Mouse (Mus musculus): ENCODE results near the gene Mark2.

GRCm38 (mm10) chr19:7307995-7308770, 33.5 kb downstream of the Mark2 start:
- TF ChIP-seq CTCF (IDR thresholded peaks at IDR 0.05; ENCODE audit: borderline replicate concordance, insufficient read depth, low read length) (no peak), POLR2A (IDR thresholded peaks at IDR 0.05; ENCODE audit: low read depth, low read length) (no peak)

Measured in embryonic fibroblast, embryonic 13.5 days (primary cell).